Mouse (Mus musculus) lung, embryonic 14.5 days (tissue): ENCODE measurements around the gene Prss21. TPM values are rescaled to one million over a fixed set of nuclear protein-coding genes. Genes with fewer than 3 reads are reported as not detected.

Experiments used
- ATAC-seq: fragments of 200-750 bp; cut with Nextera tagmentation; 2 replicates; pipeline ENCODE4 v1.8.0; 2017; ENCODE audit warnings: mild to moderate bottlenecking, moderate TSS enrichment, moderate library complexity; ENCODE audit not compliant: insufficient read depth
- DNase-seq: peaks from one replicate; pipeline ENCODE4 v3.0.0-alpha.2; 2015
- H3K27ac ChIP-seq: fragments of 300-500 bp; sonication (generic); 2 replicates; pipeline ENCODE4 v1.5.1; 2014; ENCODE audit warnings: low read depth, mild to moderate bottlenecking, moderate library complexity
- H3K27me3 ChIP-seq: fragments of 300-500 bp; sonication (generic); 2 replicates; pipeline ENCODE4 v1.6.1; 2014; ENCODE audit warnings: low read length, control low read depth; ENCODE audit not compliant: insufficient read depth
- H3K36me3 ChIP-seq: fragments of 300-500 bp; sonication (generic); 2 replicates; pipeline ENCODE4 v1.6.1; 2014; ENCODE audit warnings: control low read depth; ENCODE audit not compliant: insufficient read depth
- H3K4me1 ChIP-seq: fragments of 300-500 bp; sonication (generic); 2 replicates; pipeline ENCODE4 v1.6.1; 2014; ENCODE audit warnings: antibody characterized with exemption, control low read depth; ENCODE audit not compliant: insufficient read depth
- H3K4me2 ChIP-seq: fragments of 300-500 bp; sonication (generic); 2 replicates; pipeline ENCODE4 v1.6.1; 2014; ENCODE audit warnings: mild to moderate bottlenecking
- H3K4me3 ChIP-seq: fragments of 300-500 bp; sonication (generic); 2 replicates; pipeline ENCODE4 v1.5.1; 2014; ENCODE audit warnings: low read depth, low read length
- H3K9ac ChIP-seq: fragments of 300-500 bp; sonication (generic); 2 replicates; pipeline ENCODE4 v1.6.1; 2014
- H3K9me3 ChIP-seq: fragments of 300-500 bp; sonication (generic); 2 replicates; pipeline ENCODE4 v1.6.1; 2016; ENCODE audit warnings: low read depth, low read length, control low read depth
- CTCF ChIP-seq: IDR thresholded peaks from 2 replicates; pipeline ENCODE4 v1.5.1; 2016; ENCODE audit warnings: antibody characterized with exemption, low read depth
- WGBS: fragments of 180-500 bp; shearing (Covaris S2); extraction: QIAGEN DNeasy Blood & Tissue Kit; methylation state at CpG from one replicate; pipeline ENCODE4 v1.1.7; 2014; 5-methylcytosine and 5-hydroxymethylcytosine counted together
- polyA plus RNA-seq: library from polyadenylated mRNA; unstranded; fragments of >200 nt; fragmentation: Nextera tagmentation; extraction: Ambion mirVana; gene quantifications from 2 replicates; pipeline ENCODE4 v1.2.1, GENCODE M21; 2014

The Prss21 gene
- polyA plus RNA-seq, 1 experiment from 2014 or later = not detected

GRCm38 (mm10) chr17:23828271-23829001 is 39.4 kb upstream of the Prss21 start:
- H3K36me3 ChIP-seq = peaks cover 40% of the 10 kb centered on the region
- H3K9me3 ChIP-seq = peaks cover 5% of the 10 kb centered on the region; the same call in 1 of the 2 replicates
- WGBS = under 1% methylated on average over 47 of the region's 47 CpGs
- peak; percentile 79 for ATAC-seq
- H3K27ac ChIP-seq = peak overlapping the region; percentile 94
- peaks cover 3% of the 10 kb centered on the region; the same call in 1 of the 2 replicates for H3K27me3 ChIP-seq
- TF ChIP-seq CTCF = peak; percentile 51
- peak overlapping the region; percentile 74 for H3K4me2 ChIP-seq
- H3K4me3 ChIP-seq = peak overlapping the region; percentile 83
- H3K4me1 ChIP-seq = 0 out of 2 replicates have a peak, but pooled peaks cover 5% of the 10 kb centered on the region
- H3K9ac ChIP-seq = peak overlapping the region; percentile 83
- peak; percentile 68 for DNase-seq

GRCm38 (mm10) chr17:23829064-23829619 is 38.7 kb upstream of the Prss21 start, which contains the start of gene Elob:
TSS of gene Elob (minus strand) at chr17:23829136.
- WGBS = under 1% methylated on average over 28 of the region's 42 CpGs
- Histone ChIP-seq H3K27ac (peak within 1 kb of the TSS; percentile 94), H3K9me3 (peaks cover 5% of the 10 kb centered on the region; the same call in 1 of the 2 replicates), H3K4me1 (0 out of 2 replicates have a peak, but pooled peaks cover 5% of the 10 kb centered on the region), H3K27me3 (peaks cover 3% of the 10 kb centered on the region; the same call in 1 of the 2 replicates), H3K4me2 (peak within 1 kb of the TSS; percentile 74), H3K9ac (peak within 1 kb of the TSS; percentile 83), H3K4me3 (peak within 1 kb of the TSS; percentile 83), H3K36me3 (peaks cover 33% of the 10 kb centered on the region)
- peak; percentile 93 for DNase-seq
- peak; percentile 72 for TF ChIP-seq CTCF
- peak; percentile 93 for ATAC-seq

GRCm38 (mm10) chr17:23831201-23831600 is 36.7 kb upstream of the Prss21 start:
- Histone ChIP-seq H3K36me3 (peaks cover 12% of the 10 kb centered on the region), H3K9me3 (peaks cover 5% of the 10 kb centered on the region; the same call in 1 of the 2 replicates), H3K27ac (no peak overlapping the region), H3K9ac (no peak overlapping the region), H3K4me1 (0 out of 2 replicates have a peak, but pooled peaks cover 5% of the 10 kb centered on the region), H3K27me3 (peaks cover 3% of the 10 kb centered on the region; the same call in 1 of the 2 replicates), H3K4me2 (no peak overlapping the region), H3K4me3 (no peak overlapping the region)
- no peak for TF ChIP-seq CTCF
- no peak for ATAC-seq
- 92% methylated on average over 1 of the region's 1 CpGs for WGBS
- no peak for DNase-seq

GRCm38 (mm10) chr17:23836006-23836575 is 31.8 kb upstream of the Prss21 start, which contains the start of gene Prss33:
TSS of gene Prss33 (minus strand) at chr17:23836056.
- no peaks in the 10 kb centered on the region for H3K36me3 ChIP-seq
- no peak within 1 kb of the TSS for H3K4me2 ChIP-seq
- H3K4me3 ChIP-seq = no peak within 1 kb of the TSS
- no peak for DNase-seq
- WGBS = 66% methylated on average over 8 of the region's 8 CpGs
- H3K27ac ChIP-seq = no peak within 1 kb of the TSS
- peaks cover 3% of the 10 kb centered on the region; the same call in 1 of the 2 replicates for H3K27me3 ChIP-seq
- no peak within 1 kb of the TSS for H3K9ac ChIP-seq
- no peaks in the 10 kb centered on the region for H3K9me3 ChIP-seq
- TF ChIP-seq CTCF = no peak
- H3K4me1 ChIP-seq = no peaks in the 10 kb centered on the region
- ATAC-seq = no peak

- ATAC-seq (peak; percentile 32; the same call in 1 of the 2 replicates), DNase-seq (peak; percentile 91)
- 30% methylated on average over 4 of the region's 4 CpGs for WGBS
- no peaks in the 10 kb centered on the region for H3K9me3 ChIP-seq
- no peaks in the 10 kb centered on the region for H3K4me1 ChIP-seq
- H3K4me3 ChIP-seq = no peak overlapping the region
- 0 out of 2 replicates have a peak, but pooled peaks cover 3% of the 10 kb centered on the region for H3K27me3 ChIP-seq
- peak; percentile 84 for TF ChIP-seq CTCF
- no peak overlapping the region for H3K9ac ChIP-seq
- no peak overlapping the region for H3K27ac ChIP-seq
- no peak overlapping the region for H3K4me2 ChIP-seq
- H3K36me3 ChIP-seq = no peaks in the 10 kb centered on the region
Measured at GRCm38 (mm10) chr17:23841145-23841544, 26.7 kb upstream of the Prss21 start.

- ATAC-seq (no peak), DNase-seq (peak; percentile 12)
- Histone ChIP-seq H3K27ac (no peak overlapping the region), H3K4me3 (no peak overlapping the region), H3K9ac (no peak overlapping the region), H3K4me1 (no peaks in the 10 kb centered on the region), H3K4me2 (peak overlapping the region; percentile 48), H3K36me3 (no peaks in the 10 kb centered on the region), H3K27me3 (0 out of 2 replicates have a peak, but pooled peaks cover 3% of the 10 kb centered on the region), H3K9me3 (no peaks in the 10 kb centered on the region)
- WGBS = 46% methylated on average over 23 of the region's 23 CpGs
- 0 out of 2 replicates have a peak, but pooled peaks have one; percentile 27 for TF ChIP-seq CTCF
Measured at GRCm38 (mm10) chr17:23843141-23843811, 24.6 kb upstream of the Prss21 start.
